Mouse (Mus musculus) B cell, adult (primary cell): ENCODE measurements around the gene Urad. TPM values are rescaled to one million over a fixed set of nuclear protein-coding genes. Genes with fewer than 3 reads are reported as not detected.

Experiments
- total RNA-seq: library from RNA; stranded (reverse); gene quantifications from 4 replicates; pipeline ENCODE4 v1.2.4, GENCODE M21; 2023; ENCODE audit not compliant: inconsistent age

Urad gene
- total RNA-seq = not detected in 4 replicates

GRCm38 (mm10) chr5:147322183-147322582 is at the start of gene Urad:
Gene Urad, minus strand, starts transcription at chr5:147322440.

GRCm38 (mm10) chr5:147306638-147307397 is 15.4 kb downstream of the Urad start, which contains the start of gene Cdx2:
Gene Cdx2, minus strand, starts transcription at chr5:147307270.

GRCm38 (mm10) chr5:147269926-147270672 is 52.1 kb downstream of the Urad start, which contains the start of gene Pdx1:
Gene Pdx1, plus strand, starts transcription at chr5:147269959.

Other genes with a start within 250 kb of the Urad start
- 30.7 to 34.4 TPM (median 32.7 TPM) in 4 replicates for gene Lnx2, start 245.9 kb downstream of the Urad start, total RNA-seq
- 112 to 119 TPM (median 113 TPM) in 4 replicates for gene Polr1d, start 245.4 kb downstream of the Urad start, total RNA-seq
- gene Gsx1, start 133.7 kb downstream of the Urad start, total RNA-seq = not detected in 4 replicates
- not detected in 4 replicates for gene Pdx1, start 52.5 kb downstream of the Urad start, total RNA-seq
- gene Cdx2, start 15.2 kb downstream of the Urad start, total RNA-seq = 0.22 TPM in 1 of 4 replicates, not detected in the others
- gene Flt3, start 78.0 kb upstream of the Urad start, total RNA-seq = 1.8 to 3.2 TPM (median 2.3 TPM) in 4 replicates
- gene Pan3, start 107.7 kb upstream of the Urad start, total RNA-seq = 300 to 398 TPM (median 350 TPM) in 4 replicates